Mouse (Mus musculus) kidney, adult 9 months (tissue): Measurements from ENCODE around the gene Mamld1.

ENCODE experiments used
- DNase-seq: peaks from one replicate; pipeline ENCODE4 v3.0.0; 2022

Gene Mamld1

GRCm38 (mm10) chrX:71149441-71150050, 99.5 kb downstream of the Mamld1 start:
- peak; percentile 2 for DNase-seq

GRCm38 (mm10) chrX:71150551-71151001, 100.5 kb downstream of the Mamld1 start:
- peak; percentile 34 for DNase-seq

- DNase-seq: no peak
Measured at GRCm38 (mm10) chrX:71181526-71181925, 131.5 kb downstream of the Mamld1 start.

GRCm38 (mm10) chrX:71183671-71184070, 133.6 kb downstream of the Mamld1 start:
- no peak for DNase-seq

GRCm38 (mm10) chrX:71186396-71186795, 136.3 kb downstream of the Mamld1 start:
- DNase-seq: peak; percentile 68

- no peak for DNase-seq
Measured at GRCm38 (mm10) chrX:71204776-71205175, 154.7 kb downstream of the Mamld1 start.
